Mouse (Mus musculus) olfactory bulb, adult 2 months (tissue): ENCODE data around the gene Mtf2. TPM values are rescaled to one million over a fixed set of nuclear protein-coding genes. Genes with fewer than 3 reads are reported as not detected.
"Not testable (repeated sequence)": the region's sequence is repeated elsewhere in the genome, so short reads cannot be mapped to it uniquely, and the experiment has no call there.

Source experiments
- H3K27ac ChIP-seq: fragments of 200-500 bp; 2 replicates; pipeline ENCODE4 v1.5.1; 2012; ENCODE audit warnings: low read depth, low read length; ENCODE audit not compliant: insufficient read depth
- H3K4me1 ChIP-seq: fragments of 200-500 bp; 2 replicates; pipeline ENCODE4 v1.6.1; 2012; ENCODE audit warnings: low read length; ENCODE audit not compliant: control insufficient read depth, insufficient read depth
- H3K4me3 ChIP-seq: fragments of 200-500 bp; 2 replicates; pipeline ENCODE4 v1.5.1; 2012; ENCODE audit warnings: mild to moderate bottlenecking, low read depth, low read length, moderate library complexity; ENCODE audit not compliant: insufficient read depth
- CTCF ChIP-seq: fragments of 200-500 bp; IDR thresholded peaks from 2 replicates; pipeline ENCODE4 v1.5.1; 2012; ENCODE audit warnings: low read depth, mild to moderate bottlenecking, low read length, moderate library complexity; ENCODE audit not compliant: insufficient read depth
- POLR2A ChIP-seq: fragments of 200-500 bp; IDR thresholded peaks from 2 replicates; pipeline ENCODE4 v1.6.1; 2012; ENCODE audit warnings: mild to moderate bottlenecking, low read depth, low read length, moderate library complexity; ENCODE audit not compliant: insufficient read depth
- WGBS: fragments of 180-500 bp; shearing (Covaris S2); methylation state at CpG from one replicate; pipeline ENCODE4 v1.1.7; 2018; 5-methylcytosine and 5-hydroxymethylcytosine counted together
- polyA plus RNA-seq: library from polyadenylated mRNA; stranded (reverse); fragments of >200 nt; gene quantifications from 2 replicates; pipeline ENCODE4 v1.2.4, GENCODE M21; 2012; ENCODE audit warnings: low replicate concordance; ENCODE audit not compliant: missing spikeins, insufficient read depth, insufficient read length

The Mtf2 gene
- polyA plus RNA-seq, 1 experiment = not detected

- no peak overlapping the region for H3K27ac ChIP-seq
- H3K4me1 ChIP-seq = no peaks in the 10 kb centered on the region
- no peak overlapping the region for H3K4me3 ChIP-seq
- WGBS = 6% methylated on average over 2 of the region's 2 CpGs
- no peak for TF ChIP-seq CTCF
- no peak for TF ChIP-seq POLR2A
Observed at GRCm38 (mm10) chr5:108035523-108035922, 30.0 kb upstream of the Mtf2 start.

- TF ChIP-seq CTCF (no peak), POLR2A (no peak)
- Histone ChIP-seq H3K27ac (no peak overlapping the region), H3K4me1 (no peaks in the 10 kb centered on the region), H3K4me3 (no peak overlapping the region)
- 83% methylated on average over 5 of the region's 5 CpGs for WGBS
Observed at GRCm38 (mm10) chr5:108042061-108042460, 23.4 kb upstream of the Mtf2 start.

GRCm38 (mm10) chr5:108043908-108044307 is 21.6 kb upstream of the Mtf2 start:
- H3K27ac ChIP-seq = no peak overlapping the region
- no peak for TF ChIP-seq POLR2A
- no peak for TF ChIP-seq CTCF
- no peak overlapping the region for H3K4me3 ChIP-seq
- 80% methylated on average over 1 of the region's 1 CpGs for WGBS
- H3K4me1 ChIP-seq = no peaks in the 10 kb centered on the region

GRCm38 (mm10) chr5:108049711-108050268 is 15.7 kb upstream of the Mtf2 start:
- Histone ChIP-seq H3K27ac (no peak overlapping the region), H3K4me1 (no peaks in the 10 kb centered on the region), H3K4me3 (no peak overlapping the region)
- WGBS = 12% methylated on average over 3 of the region's 3 CpGs
- no peak for TF ChIP-seq CTCF
- no peak for TF ChIP-seq POLR2A

- no peak for TF ChIP-seq POLR2A
- no peak for TF ChIP-seq CTCF
- H3K4me3 ChIP-seq = no peak overlapping the region
- WGBS = 90% methylated on average over 2 of the region's 2 CpGs
- H3K4me1 ChIP-seq = no peaks in the 10 kb centered on the region
- H3K27ac ChIP-seq = no peak overlapping the region
Observed at GRCm38 (mm10) chr5:108051026-108051425, 14.4 kb upstream of the Mtf2 start.

- not testable (repeated sequence) for H3K4me1 ChIP-seq, H3K27ac ChIP-seq, H3K4me3 ChIP-seq
- 95% methylated on average over 9 of the region's 9 CpGs for WGBS
Observed at GRCm38 (mm10) chr5:108051727-108052126, 13.7 kb upstream of the Mtf2 start.

GRCm38 (mm10) chr5:108052200-108052599 is 13.3 kb upstream of the Mtf2 start:
- no peak overlapping the region for H3K27ac ChIP-seq
- TF ChIP-seq POLR2A (no peak), CTCF (no peak)
- H3K4me1 ChIP-seq = no peaks in the 10 kb centered on the region
- 81% methylated on average over 1 of the region's 1 CpGs for WGBS
- H3K4me3 ChIP-seq = no peak overlapping the region

- 92% methylated on average over 6 of the region's 6 CpGs for WGBS
- no peak for TF ChIP-seq CTCF
- no peak for TF ChIP-seq POLR2A
- H3K4me1 ChIP-seq = no peaks in the 10 kb centered on the region
- no peak overlapping the region for H3K4me3 ChIP-seq
- no peak overlapping the region for H3K27ac ChIP-seq
Observed at GRCm38 (mm10) chr5:108053566-108053965, 11.9 kb upstream of the Mtf2 start.

GRCm38 (mm10) chr5:108060413-108060812 is 5.1 kb upstream of the Mtf2 start:
- no peaks in the 10 kb centered on the region for H3K4me1 ChIP-seq
- 96% methylated on average over 9 of the region's 9 CpGs for WGBS
- no peak overlapping the region for H3K27ac ChIP-seq
- TF ChIP-seq CTCF (no peak), POLR2A (no peak)
- no peak overlapping the region for H3K4me3 ChIP-seq

- TF ChIP-seq POLR2A (no peak), CTCF (no peak)
- WGBS = 97% methylated on average over 1 of the region's 1 CpGs
- H3K4me1 ChIP-seq = no peaks in the 10 kb centered on the region
- no peak overlapping the region for H3K4me3 ChIP-seq
- H3K27ac ChIP-seq = no peak overlapping the region
Observed at GRCm38 (mm10) chr5:108072301-108072700, 6.8 kb downstream of the Mtf2 start.

- TF ChIP-seq POLR2A (no peak), CTCF (no peak)
- Histone ChIP-seq H3K4me1 (no peaks in the 10 kb centered on the region), H3K27ac (no peak overlapping the region), H3K4me3 (no peak overlapping the region)
Observed at GRCm38 (mm10) chr5:108076241-108076640, 10.8 kb downstream of the Mtf2 start.
